Mouse (Mus musculus) adrenal gland, postnatal 4 days (tissue): ENCODE data around the gene Ppip5k1. TPM values are rescaled to one million over a fixed set of nuclear protein-coding genes. Genes with fewer than 3 reads are reported as not detected.
A peak's percentile ranks its signal among the peaks of the same experiment; 100 is the strongest.
"Not testable (repeated sequence)": the region's sequence is repeated elsewhere in the genome, so short reads cannot be mapped to it uniquely, and the experiment has no call there.

Experiments used
- DNase-seq, 2 experiments: peaks; one replicate each; pipeline ENCODE4 v3.0.0; 2021 to 2022; ENCODE audit warnings: low spot score in 2 of 2, mixed read lengths in 2 of 2
- long read RNA-seq, 2 experiments: library from polyadenylated mRNA; stranded (forward); transcript quantifications; one replicate each; pipeline ENCODE4 v2.0.0; 2021
- total RNA-seq, 2 experiments: library from RNA; stranded (reverse); gene quantifications; 2 replicates each; pipeline ENCODE4 v1.2.3; 2021

The Ppip5k1 gene
- total RNA-seq = 10 to 100 TPM; 26.1 to 28.0 TPM
- long read RNA-seq, experiment 1, partial matches to known transcripts = 1 of 5 reads
- long read RNA-seq, experiment 1, other reads (novel, unspliced or antisense) = 2 of 5 reads
- long read RNA-seq, experiment 2, partial matches to known transcripts = 1 of 8 reads
- long read RNA-seq, experiment 2, other reads (novel, unspliced or antisense) = 6 of 8 reads

DNA sequence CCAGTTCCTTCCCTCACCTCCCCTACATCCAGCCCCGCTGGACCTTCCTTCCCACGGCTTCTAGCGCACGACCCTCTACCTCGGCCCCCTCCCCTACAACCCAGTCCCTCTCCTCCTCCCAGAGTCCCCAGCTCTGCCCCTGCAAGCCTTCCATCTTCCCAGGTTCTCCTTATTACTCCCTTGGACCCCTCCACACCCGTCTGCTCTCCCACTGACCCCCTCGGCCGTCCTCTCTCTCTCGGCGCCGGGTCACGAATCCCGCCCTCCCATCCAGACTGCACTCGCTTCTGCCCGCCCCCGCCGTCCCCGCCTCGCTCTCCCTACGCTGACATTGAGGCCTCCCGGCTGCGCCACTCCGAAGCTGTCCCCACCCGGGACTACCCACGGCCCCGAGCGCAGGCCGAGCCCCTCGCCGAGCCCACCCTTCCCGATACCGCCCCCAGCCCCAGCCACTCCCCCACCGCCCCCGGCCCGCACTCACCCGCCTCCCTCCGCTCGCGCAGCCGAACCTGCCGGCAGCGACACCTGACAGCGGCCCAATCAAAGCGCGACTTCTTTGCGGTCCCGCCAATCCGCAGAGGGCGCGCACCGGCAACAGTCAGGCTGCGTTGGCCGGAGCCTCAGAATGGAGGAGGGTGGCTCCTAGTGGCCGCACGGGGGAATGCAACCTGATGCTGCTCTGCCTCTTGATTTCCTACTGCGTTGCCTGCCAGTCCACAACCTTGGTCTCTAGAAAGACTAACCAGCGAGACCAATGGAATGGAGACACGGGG lies at the start of gene Ppip5k1:
Ppip5k1 (minus strand) TSS at position 577 of the 773 bp plus-strand sequence.
- DNase-seq = peak; percentile 83 to 94

DNA sequence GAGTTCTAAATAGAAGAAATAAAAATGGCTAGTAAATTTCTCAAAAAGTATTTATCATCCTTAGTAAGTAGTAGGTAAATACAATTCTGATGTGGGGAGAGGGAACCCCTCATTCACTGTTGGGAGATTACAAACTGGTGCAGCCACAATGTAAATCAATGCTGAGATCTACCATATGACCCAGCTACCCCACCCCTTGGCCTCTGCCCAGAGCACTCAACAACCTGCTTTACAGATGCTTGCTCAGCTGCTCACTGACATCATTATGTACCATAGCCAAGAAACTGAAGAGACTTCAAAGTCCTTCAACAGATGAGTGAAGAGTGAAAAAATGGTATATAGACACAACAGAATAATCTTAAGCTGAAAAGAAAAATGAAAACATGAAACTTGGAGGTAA lies 48.1 kb upstream of the Ppip5k1 start:
- no peak for DNase-seq

GRCm38 (mm10) chr2:121396624-121397023 lies 41.4 kb upstream of the Ppip5k1 start:
- peak; percentile 42 to 62 for DNase-seq

DNA sequence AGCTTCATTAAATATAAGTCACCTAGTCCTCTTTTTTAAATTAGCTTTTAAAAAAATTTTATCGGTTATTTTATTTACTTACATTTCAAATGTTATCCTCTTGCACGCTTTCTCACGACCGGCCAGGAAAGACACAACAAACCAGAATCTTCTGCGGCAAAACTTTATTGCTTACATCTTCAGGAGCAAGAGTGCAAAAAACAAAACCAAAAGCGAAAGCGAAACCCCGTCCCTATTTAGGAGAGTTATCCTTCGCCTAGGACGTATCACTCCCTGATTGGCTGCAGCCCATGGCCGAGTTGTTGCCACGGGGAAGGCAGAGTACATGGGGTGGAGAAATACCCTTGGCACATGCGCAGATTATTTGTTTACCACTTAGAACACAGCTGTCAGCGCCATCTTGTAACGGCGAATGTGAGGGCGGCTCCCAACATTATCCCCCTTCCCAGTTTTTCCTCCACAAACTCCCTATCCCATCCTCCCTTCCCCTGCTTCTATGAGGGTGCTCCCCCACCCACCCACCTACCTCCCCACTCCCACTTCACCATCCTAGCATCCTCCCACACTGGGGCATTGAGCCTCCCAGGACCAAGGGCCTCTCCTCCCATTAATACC lies 31.9 kb upstream of the Ppip5k1 start, which contains the start of gene Strc:
Strc (minus strand) TSS at position 208 of the 615 bp plus-strand sequence.
- DNase-seq = not testable (repeated sequence)

DNA sequence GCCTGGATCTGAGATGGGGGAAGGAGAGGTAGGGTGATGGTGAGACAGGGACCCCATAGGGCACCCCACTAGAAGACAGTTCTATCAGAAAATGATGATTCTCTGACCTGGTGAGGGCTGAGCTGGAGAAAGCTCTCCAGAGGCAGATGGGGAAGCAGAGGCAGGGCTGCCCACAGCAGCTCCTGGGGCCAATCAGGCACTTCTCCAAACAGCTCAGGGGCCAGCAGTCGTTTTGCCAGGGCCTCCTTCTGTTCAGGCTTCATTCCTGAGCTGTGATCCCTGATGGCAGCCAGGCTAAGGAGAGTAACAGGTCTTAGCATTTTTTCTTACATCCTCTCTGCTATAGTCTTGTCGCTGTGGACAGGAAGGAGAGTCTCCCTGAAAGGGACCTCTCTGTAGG lies 19.6 kb upstream of the Ppip5k1 start:
- no peak for DNase-seq

GRCm38 (mm10) chr2:121372266-121372665 lies 17.1 kb upstream of the Ppip5k1 start:
- DNase-seq = no peak

DNA sequence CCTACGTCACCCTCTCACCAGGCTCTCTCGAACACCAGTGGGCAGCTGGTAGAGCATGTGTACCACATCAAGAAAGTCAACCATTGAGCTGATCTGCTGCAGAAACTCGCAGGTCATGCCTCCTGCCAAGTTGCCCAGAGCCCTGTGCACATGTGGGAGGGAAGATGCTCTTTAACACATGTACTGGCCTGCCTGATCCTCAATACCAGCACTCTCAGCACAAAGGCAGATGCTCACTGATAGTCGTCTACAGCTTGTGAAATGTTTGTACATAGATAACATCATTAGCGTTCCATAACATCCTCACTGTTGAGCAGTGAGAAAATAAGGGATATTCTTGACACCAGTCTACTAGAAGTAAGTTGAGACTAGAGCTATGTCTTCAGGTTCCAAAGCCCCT lies 15.7 kb upstream of the Ppip5k1 start:
- no peak for DNase-seq

- no peak for DNase-seq
Measured at GRCm38 (mm10) chr2:121368831-121369230, 13.6 kb upstream of the Ppip5k1 start.

GRCm38 (mm10) chr2:121363656-121364055 lies 8.5 kb upstream of the Ppip5k1 start:
- DNase-seq = no peak

DNA sequence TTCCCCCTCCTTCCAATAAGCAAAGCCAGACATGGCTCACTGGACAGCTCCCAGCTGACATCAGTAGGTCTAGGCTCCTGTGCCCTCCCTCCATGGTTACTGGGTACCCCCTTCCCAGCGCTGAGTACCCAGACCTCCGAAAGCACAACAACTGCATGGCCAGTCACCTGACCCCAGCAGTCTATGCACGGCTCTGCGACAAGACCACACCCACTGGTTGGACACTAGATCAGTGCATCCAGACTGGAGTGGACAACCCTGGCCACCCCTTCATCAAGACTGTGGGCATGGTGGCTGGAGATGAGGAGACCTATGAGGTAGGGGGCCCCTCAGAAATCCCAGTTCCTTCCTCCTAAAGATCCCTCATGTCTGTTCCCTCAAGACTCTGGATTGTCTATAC lies 4.3 kb upstream of the Ppip5k1 start:
- DNase-seq = no peak

- peak in 1 of 2 experiments; percentile 14 for DNase-seq
Measured at GRCm38 (mm10) chr2:121358381-121358780, 3.2 kb upstream of the Ppip5k1 start.

DNA sequence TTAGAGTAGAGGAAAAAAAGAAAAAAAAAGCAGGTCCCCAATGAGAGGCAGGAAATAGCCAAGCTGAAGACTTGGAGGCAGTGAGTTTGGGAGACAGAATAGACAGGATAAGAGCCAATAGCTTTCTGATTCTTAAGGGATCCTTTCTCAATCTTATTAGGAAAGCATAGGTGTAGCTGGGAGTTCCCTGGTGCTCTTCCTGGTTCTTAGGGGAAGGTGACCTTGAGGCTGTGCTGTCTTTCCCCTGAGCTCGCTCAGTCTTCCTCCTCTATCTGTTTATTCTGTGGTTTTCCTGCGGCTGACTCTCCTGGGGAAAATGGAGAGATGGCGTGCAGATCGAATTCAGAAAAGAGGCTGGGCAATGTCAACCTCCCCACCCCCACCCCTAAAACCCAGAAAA lies 2.8 kb upstream of the Ppip5k1 start:
- DNase-seq = no peak

DNA sequence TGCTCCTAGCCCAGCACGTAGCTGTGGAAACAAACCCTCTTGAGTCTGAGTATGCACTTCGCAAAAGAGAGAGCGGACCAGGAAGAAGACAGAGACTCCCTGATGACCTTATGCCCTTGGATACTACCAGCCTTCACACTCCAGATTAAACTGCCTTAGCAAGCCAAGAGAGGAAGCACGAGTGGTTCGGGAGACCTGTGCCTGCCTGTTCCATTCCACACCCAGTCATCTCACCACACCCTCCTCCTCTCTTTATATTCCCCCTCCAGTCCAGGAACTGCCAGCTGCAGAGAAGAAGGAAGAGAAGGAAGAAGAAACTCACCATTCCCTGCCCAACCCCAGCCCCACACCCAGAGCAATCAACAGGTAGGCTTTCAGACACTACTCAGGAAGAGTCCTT lies 2.3 kb upstream of the Ppip5k1 start, which contains the start of gene Ckmt1:
Ckmt1 (plus strand) TSS at position 221 of the 400 bp plus-strand sequence.
- DNase-seq = no peak

DNA sequence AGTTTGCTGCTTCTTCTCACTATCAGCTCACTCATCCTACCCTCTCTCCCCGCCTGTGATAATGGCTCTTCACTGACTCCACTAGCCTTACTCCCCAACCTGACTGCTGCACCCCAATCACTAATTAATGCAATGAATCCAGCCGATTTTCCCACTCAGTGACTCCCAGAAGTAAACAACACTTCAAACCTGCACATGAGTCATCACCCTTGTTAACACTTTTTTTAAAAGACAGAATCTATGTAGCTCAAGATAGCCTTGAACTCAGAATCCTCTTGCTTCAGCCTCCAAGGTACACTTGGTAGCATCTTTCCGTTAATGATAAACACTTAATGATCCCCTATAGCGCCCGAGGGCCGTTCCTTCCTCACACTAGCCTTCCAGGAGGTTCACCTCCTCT lies 818 bp downstream of the Ppip5k1 start:
- no peak for DNase-seq

DNA sequence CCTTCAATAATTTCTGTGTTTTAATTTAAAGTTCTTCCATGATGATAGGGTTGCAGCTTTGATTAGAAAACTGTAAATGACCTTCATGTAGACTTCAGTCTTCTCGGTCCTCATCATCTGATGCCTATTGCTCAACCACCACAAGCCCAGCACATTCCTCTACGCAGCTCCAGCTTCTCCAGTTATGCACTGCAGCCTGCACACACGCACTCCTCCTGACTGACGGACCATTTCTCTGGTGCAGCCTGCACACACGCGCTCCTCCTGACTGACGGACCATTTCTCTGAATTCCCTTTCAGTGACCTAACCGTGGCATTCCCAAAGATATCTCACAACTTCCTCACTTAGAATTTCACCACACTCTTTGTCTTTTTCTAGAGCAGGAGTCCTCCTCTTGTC lies 2.0 kb downstream of the Ppip5k1 start:
- no peak for DNase-seq

- no peak for DNase-seq
Measured at GRCm38 (mm10) chr2:121339057-121339456, 16.1 kb downstream of the Ppip5k1 start.

- no peak for DNase-seq
Measured at GRCm38 (mm10) chr2:121329492-121329891, 25.7 kb downstream of the Ppip5k1 start.

DNA sequence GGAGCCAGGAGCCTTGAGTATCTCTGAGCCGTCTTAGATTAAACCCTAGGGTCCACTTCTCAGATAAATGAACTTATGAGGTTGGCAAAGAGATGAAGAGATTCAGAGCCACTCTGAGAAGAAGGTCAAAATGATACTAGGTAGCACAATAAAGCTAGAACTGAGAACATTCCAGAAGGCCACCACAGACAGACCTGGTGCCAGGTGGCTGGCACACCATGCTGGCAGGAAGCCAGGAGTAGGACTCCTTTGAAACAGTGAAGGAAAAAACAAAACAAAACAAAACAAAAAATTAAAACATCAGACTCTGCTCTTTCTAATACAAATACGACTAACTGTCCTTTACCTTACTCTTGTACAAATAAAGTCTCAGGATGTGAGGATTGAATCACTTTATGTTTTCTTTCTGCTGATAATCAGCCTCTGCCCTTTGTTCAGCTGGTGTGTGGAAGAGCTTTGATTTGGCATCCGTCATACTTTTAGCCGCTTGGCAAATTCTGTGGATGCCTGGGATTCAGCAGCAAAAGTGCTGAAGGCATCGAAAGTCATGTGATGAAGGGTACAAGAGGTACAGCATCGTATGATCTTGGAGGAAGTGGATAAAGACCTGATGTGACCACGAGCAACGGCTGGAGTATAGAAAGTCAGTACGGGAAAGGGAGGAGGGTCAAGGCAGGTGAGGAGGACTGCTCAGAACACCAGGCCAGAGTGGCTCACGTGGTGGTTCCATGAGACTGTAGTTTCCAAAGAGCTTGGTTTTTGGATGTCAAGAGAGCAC lies 31.3 kb downstream of the Ppip5k1 start:
- no peak for DNase-seq

DNA sequence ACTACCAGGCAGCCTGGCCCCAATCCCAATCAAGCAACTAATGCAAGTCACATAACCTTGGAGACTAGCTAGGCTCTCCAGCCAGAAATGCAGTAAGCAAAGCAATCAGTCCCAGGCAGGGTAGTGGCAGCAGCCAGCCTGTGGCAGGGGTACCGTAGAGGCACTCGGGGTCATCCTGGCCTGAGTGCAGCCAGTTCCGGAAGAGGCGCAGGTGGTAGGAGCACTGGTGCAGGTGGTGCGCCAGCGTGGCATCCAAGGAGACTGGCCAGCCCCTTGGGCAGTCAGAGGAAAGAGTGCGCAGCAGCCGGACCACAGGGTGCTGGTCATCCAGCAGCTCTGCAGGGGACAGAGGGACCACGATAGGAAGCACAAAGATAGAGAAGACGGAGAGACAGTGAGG lies 32.2 kb downstream of the Ppip5k1 start:
- DNase-seq = no peak

- DNase-seq = no peak
Measured at GRCm38 (mm10) chr2:121316278-121316677, 38.9 kb downstream of the Ppip5k1 start.

GRCm38 (mm10) chr2:121308997-121309416 lies 46.2 kb downstream of the Ppip5k1 start:
- DNase-seq = no peak
